Mouse (Mus musculus) C2C12 (cell line): ENCODE results near the gene Gpd1.

Experiments used
- CTCF ChIP-seq: IDR thresholded peaks from one replicate; pipeline ENCODE4 v1.5.1; 2011; ENCODE audit not compliant: control insufficient read depth, insufficient read depth, insufficient read length
- MAX ChIP-seq: IDR thresholded peaks from one replicate; pipeline ENCODE4 v1.6.1; 2011; ENCODE audit warnings: mild to moderate bottlenecking, control low read depth
- USF1 ChIP-seq: IDR thresholded peaks from one replicate; pipeline ENCODE4 v1.6.1; 2011; ENCODE audit warnings: low read depth, mild to moderate bottlenecking, control low read depth, moderate library complexity

DNA sequence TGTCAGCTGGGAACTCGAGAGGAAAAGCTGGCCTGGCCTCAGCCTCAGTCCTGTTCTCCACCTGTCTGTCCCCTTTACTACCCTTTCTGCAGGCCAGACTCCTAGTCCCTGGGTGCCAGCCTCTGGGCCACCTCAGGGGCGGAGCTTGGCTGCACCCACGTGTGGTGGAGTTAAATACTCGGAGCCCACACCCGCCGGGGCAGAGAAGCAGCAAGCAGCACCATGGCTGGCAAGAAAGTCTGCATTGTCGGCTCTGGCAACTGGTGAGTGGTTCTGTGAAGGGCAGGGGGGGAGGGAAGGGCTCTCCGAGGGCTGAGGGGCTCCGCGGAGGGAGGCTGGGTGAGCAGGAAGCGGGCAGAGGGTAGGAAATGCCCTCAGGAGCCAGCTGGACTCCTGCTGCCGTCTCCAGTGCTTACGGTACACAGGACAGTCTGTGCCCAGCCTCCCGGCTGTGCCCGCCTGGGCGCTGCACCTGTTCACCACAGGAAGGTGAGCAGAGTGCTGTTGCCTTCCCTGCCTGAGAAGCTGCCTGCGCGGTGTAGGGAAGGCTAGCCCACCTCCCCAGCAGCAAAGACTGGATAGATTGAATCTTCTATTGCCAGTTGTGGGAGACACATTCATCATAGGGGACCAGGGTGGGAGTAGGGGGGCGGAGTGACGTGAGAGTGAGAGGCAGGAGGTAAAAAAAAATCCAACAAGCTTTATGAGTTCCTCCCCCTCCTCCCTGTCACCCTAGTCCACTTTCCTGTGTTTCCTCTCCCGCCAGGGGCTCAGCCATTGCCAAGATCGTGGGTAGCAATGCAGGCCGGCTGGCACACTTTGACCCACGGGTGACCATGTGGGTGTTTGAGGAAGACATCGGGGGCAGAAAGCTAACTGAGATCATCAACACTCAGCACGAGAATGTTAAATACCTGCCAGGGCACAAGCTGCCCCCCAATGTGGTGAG, at the start of gene Gpd1:
- TF ChIP-seq CTCF = no peak
- no peak for TF ChIP-seq MAX
- no peak for TF ChIP-seq USF1
